Mouse (Mus musculus) right cerebral cortex, postnatal 10 days (tissue): ENCODE results near the gene Polh.

Experiments used
- DNase-seq, 2 experiments: peaks; one replicate each; pipeline ENCODE4 v3.0.0; 2021; ENCODE audit warnings: low spot score in 2 of 2

Gene Polh

GRCm38 (mm10) chr17:46202421-46203071 lies at the start of gene Polh, which contains the start of gene Xpo5:
Gene Polh (minus strand): TSS chr17:46202645.
Gene Xpo5 (plus strand): TSS chr17:46202782.
- peak; percentile 94 to 95 for DNase-seq

GRCm38 (mm10) chr17:46251174-46251573 lies 48.7 kb upstream of the Polh start:
- peak in 1 of 2 experiments; percentile 34 for DNase-seq

GRCm38 (mm10) chr17:46248189-46248522 lies 45.7 kb upstream of the Polh start:
- DNase-seq, result no peak

- peak; percentile 97 for DNase-seq
Measured at GRCm38 (mm10) chr17:46247512-46248188, 45.2 kb upstream of the Polh start, which contains the start of the genes Polr1c and Yipf3. Gene Polr1c (minus strand): TSS chr17:46248054. Gene Yipf3 (plus strand): TSS chr17:46248080.

GRCm38 (mm10) chr17:46244579-46244978 lies 42.1 kb upstream of the Polh start:
- DNase-seq, result peak in 1 of 2 experiments; percentile 48

GRCm38 (mm10) chr17:46243624-46244023 lies 41.2 kb upstream of the Polh start:
- no peak for DNase-seq

- peak in 1 of 2 experiments; percentile 26 for DNase-seq
Measured at GRCm38 (mm10) chr17:46242993-46243392, 40.5 kb upstream of the Polh start.

- peak in 1 of 2 experiments; percentile 23 for DNase-seq
Measured at GRCm38 (mm10) chr17:46242274-46242673, 39.8 kb upstream of the Polh start.

- no peak for DNase-seq
Measured at GRCm38 (mm10) chr17:46241471-46241870, 39.0 kb upstream of the Polh start.

- DNase-seq, result no peak
Measured at GRCm38 (mm10) chr17:46239516-46240114, 37.2 kb upstream of the Polh start.

- no peak for DNase-seq
Measured at GRCm38 (mm10) chr17:46237480-46237879, 35.0 kb upstream of the Polh start.

- DNase-seq, result no peak
Measured at GRCm38 (mm10) chr17:46237079-46237478, 34.6 kb upstream of the Polh start.

- no peak for DNase-seq
Measured at GRCm38 (mm10) chr17:46236067-46236466, 33.6 kb upstream of the Polh start.

- no peak for DNase-seq
Measured at GRCm38 (mm10) chr17:46227576-46227975, 25.1 kb upstream of the Polh start.

GRCm38 (mm10) chr17:46221601-46222000 lies 19.2 kb upstream of the Polh start:
- DNase-seq, result no peak

- DNase-seq, result no peak
Measured at GRCm38 (mm10) chr17:46210550-46210949, 8.1 kb upstream of the Polh start.

GRCm38 (mm10) chr17:46206676-46207075 lies 4.2 kb upstream of the Polh start:
- no peak for DNase-seq

GRCm38 (mm10) chr17:46203078-46203477 lies 633 bp upstream of the Polh start:
- DNase-seq, result peak; percentile 48 to 52

GRCm38 (mm10) chr17:46201151-46201550 lies 1.3 kb downstream of the Polh start:
- no peak for DNase-seq

- DNase-seq, result no peak
Measured at GRCm38 (mm10) chr17:46188829-46189228, 13.6 kb downstream of the Polh start.

- no peak for DNase-seq
Measured at GRCm38 (mm10) chr17:46182273-46182672, 20.2 kb downstream of the Polh start.

GRCm38 (mm10) chr17:46170538-46170937 lies 31.9 kb downstream of the Polh start:
- DNase-seq, result no peak

GRCm38 (mm10) chr17:46168768-46169167 lies 33.7 kb downstream of the Polh start:
- no peak for DNase-seq
